Mouse (Mus musculus) heart, embryonic 14.5 days (tissue): ENCODE results near the gene Slc19a1. TPM values are rescaled to one million over a fixed set of nuclear protein-coding genes. Genes with fewer than 3 reads are reported as not detected.

Experiments
- ATAC-seq: fragments of 200-750 bp; cut with Nextera tagmentation; 2 replicates; pipeline ENCODE4 v1.8.0; 2017; ENCODE audit warnings: low read depth, moderate TSS enrichment; ENCODE audit not compliant: insufficient number of reproducible peaks, insufficient read depth, low FRiP score
- H3K27ac ChIP-seq, 2 experiments: fragments of 200-500 bp in 1 of 2; fragments of 300-500 bp in 1 of 2; sonication (generic) in 1 of 2; replicated peaks in 1 of 2; 2 replicates each; pipeline ENCODE4 v1.5.1; 2012 to 2014; ENCODE audit warnings: low read depth in 2 of 2, low read length in 2 of 2, control low read depth in 1 of 2, mild to moderate bottlenecking in 1 of 2, mixed read lengths in 1 of 2; ENCODE audit not compliant: control insufficient read depth in 1 of 2, insufficient read depth in 1 of 2
- H3K27me3 ChIP-seq: fragments of 300-500 bp; sonication (generic); 2 replicates; pipeline ENCODE4 v1.6.1; 2014; ENCODE audit warnings: mild to moderate bottlenecking, low read length, control low read depth; ENCODE audit not compliant: control insufficient read depth, insufficient read depth
- H3K36me3 ChIP-seq: fragments of 300-500 bp; sonication (generic); 2 replicates; pipeline ENCODE4 v1.6.1; 2014; ENCODE audit warnings: mild to moderate bottlenecking, control low read depth, low read length, mixed read lengths; ENCODE audit not compliant: control insufficient read depth, insufficient read depth
- H3K4me1 ChIP-seq, 2 experiments: fragments of 200-500 bp in 1 of 2; fragments of 300-500 bp in 1 of 2; sonication (generic) in 1 of 2; 2 replicates each; pipeline ENCODE4 v1.6.1; 2012 to 2014; ENCODE audit warnings: low read length in 2 of 2, control low read depth in 1 of 2, mixed read lengths in 1 of 2; ENCODE audit not compliant: control insufficient read depth in 2 of 2, insufficient read depth in 2 of 2
- H3K4me2 ChIP-seq: fragments of 300-500 bp; sonication (generic); 2 replicates; pipeline ENCODE4 v1.6.1; 2014; ENCODE audit warnings: mild to moderate bottlenecking, low read length
- H3K4me3 ChIP-seq, 2 experiments: fragments of 200-500 bp in 1 of 2; fragments of 300-500 bp in 1 of 2; sonication (generic) in 1 of 2; 2 replicates each; pipeline ENCODE4 v1.5.1; 2012 to 2014; ENCODE audit warnings: low read length in 2 of 2, mild to moderate bottlenecking in 2 of 2, control low read depth in 1 of 2, low read depth in 1 of 2, moderate library complexity in 1 of 2; ENCODE audit not compliant: control insufficient read depth in 1 of 2, insufficient read depth in 1 of 2
- H3K9ac ChIP-seq: fragments of 300-500 bp; sonication (generic); 2 replicates; pipeline ENCODE4 v1.6.1; 2014; ENCODE audit warnings: mild to moderate bottlenecking, low read length
- H3K9me3 ChIP-seq: fragments of 300-500 bp; sonication (generic); 2 replicates; pipeline ENCODE4 v1.6.1; 2016; ENCODE audit warnings: low read length, control low read depth; ENCODE audit not compliant: control insufficient read depth
- WGBS: fragments of 180-500 bp; shearing (Covaris S2); extraction: QIAGEN DNeasy Blood & Tissue Kit; methylation state at CpG from one replicate; pipeline ENCODE4 v1.1.7; 2014; 5-methylcytosine and 5-hydroxymethylcytosine counted together
- polyA plus RNA-seq: library from polyadenylated mRNA; unstranded; fragments of >200 nt; fragmentation: Nextera tagmentation; extraction: Ambion mirVana; gene quantifications from 2 replicates; pipeline ENCODE4 v1.2.1, GENCODE M21; 2014

The Slc19a1 gene
- polyA plus RNA-seq, 1 experiment from 2014 or later: 12.2 TPM

GRCm38 (mm10) chr10:77008698-77009097 is 23.3 kb upstream of the Slc19a1 start:
- Histone ChIP-seq H3K9me3 (no peaks in the 10 kb centered on the region), H3K4me2 (no peak overlapping the region), H3K4me3 (no peak overlapping the region), H3K27ac (no peak overlapping the region), H3K36me3 (no peaks in the 10 kb centered on the region), H3K9ac (no peak overlapping the region), H3K4me1 (peaks cover 7 to 10% of the 10 kb centered on the region in 2 experiments; a peak in 3 of 4 replicates), H3K27me3 (no peaks in the 10 kb centered on the region)
- 92% methylated on average over 3 of the region's 3 CpGs for WGBS
- ATAC-seq: no peak

- WGBS: 74% methylated on average over 4 of the region's 4 CpGs
Measured at GRCm38 (mm10) chr10:77011681-77012080, 20.4 kb upstream of the Slc19a1 start.

DNA sequence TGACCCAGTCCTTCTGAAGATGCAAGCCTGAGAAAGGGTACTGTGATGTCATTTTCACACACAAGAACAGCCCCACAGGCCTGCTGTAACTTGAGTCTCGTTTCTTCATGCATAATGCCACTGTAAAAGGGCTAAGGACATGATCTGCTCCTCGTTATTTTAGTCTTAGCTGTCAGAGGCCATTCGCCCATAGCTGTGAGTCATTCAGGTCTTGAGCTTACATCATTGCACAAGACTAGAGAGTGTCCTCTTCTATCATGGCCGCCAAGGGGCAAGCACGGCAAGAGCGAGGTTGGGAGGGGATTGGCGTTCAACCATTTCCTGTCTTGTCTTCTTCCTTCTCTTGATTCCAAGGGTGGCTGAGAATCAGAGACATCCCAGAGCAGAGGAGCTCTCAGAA is 16.0 kb upstream of the Slc19a1 start:
- H3K9ac ChIP-seq: no peak overlapping the region
- H3K9me3 ChIP-seq: no peaks in the 10 kb centered on the region
- 79% methylated on average over 7 of the region's 7 CpGs for WGBS
- no peaks in the 10 kb centered on the region; a peak in 1 of 4 replicates for H3K4me1 ChIP-seq
- ATAC-seq: no peak
- H3K36me3 ChIP-seq: no peaks in the 10 kb centered on the region
- H3K4me2 ChIP-seq: no peak overlapping the region
- H3K27ac ChIP-seq: no peak overlapping the region
- H3K4me3 ChIP-seq: no peak overlapping the region
- no peaks in the 10 kb centered on the region for H3K27me3 ChIP-seq

More at GRCm38 (mm10) chr10:77011681-77012080, 20.4 kb upstream of the Slc19a1 start:
- H3K27ac ChIP-seq: no peak overlapping the region
- no peak overlapping the region for H3K4me3 ChIP-seq
- H3K9ac ChIP-seq: no peak overlapping the region
- no peak for ATAC-seq
- no peak overlapping the region for H3K4me2 ChIP-seq
- no peaks in the 10 kb centered on the region for H3K27me3 ChIP-seq
- no peaks in the 10 kb centered on the region for H3K9me3 ChIP-seq
- peaks cover 7 to 10% of the 10 kb centered on the region in 2 experiments; a peak in 3 of 4 replicates for H3K4me1 ChIP-seq
- H3K36me3 ChIP-seq: no peaks in the 10 kb centered on the region

- Histone ChIP-seq H3K27me3 (no peaks in the 10 kb centered on the region), H3K9me3 (no peaks in the 10 kb centered on the region), H3K9ac (no peak overlapping the region), H3K27ac (no peak overlapping the region), H3K36me3 (no peaks in the 10 kb centered on the region), H3K4me1 (no peaks in the 10 kb centered on the region; a peak in 1 of 4 replicates), H3K4me2 (no peak overlapping the region), H3K4me3 (no peak overlapping the region)
- ATAC-seq: no peak
- WGBS: 51% methylated on average over 8 of the region's 8 CpGs
Measured at GRCm38 (mm10) chr10:77016499-77016898, 15.5 kb upstream of the Slc19a1 start.

DNA sequence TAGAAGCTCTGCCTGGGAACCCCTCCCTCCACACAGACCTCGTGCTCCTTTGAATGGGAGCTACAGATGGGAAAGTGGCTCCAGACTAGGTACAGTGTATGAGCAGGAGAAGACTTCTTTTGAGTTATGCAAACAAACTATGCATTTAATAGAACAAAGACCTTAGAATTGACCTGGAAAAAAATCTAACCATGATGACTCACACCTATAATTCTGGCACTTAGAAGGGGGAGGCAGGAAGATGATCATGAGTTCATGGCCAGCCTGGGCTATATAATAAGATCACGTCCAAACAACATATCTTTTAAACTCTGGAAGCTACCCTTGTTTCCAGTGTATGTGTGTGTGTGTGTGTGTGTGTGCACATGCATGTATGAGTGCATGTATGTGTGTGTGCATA is 15.0 kb upstream of the Slc19a1 start:
- H3K9me3 ChIP-seq: no peaks in the 10 kb centered on the region
- H3K4me3 ChIP-seq: no peak overlapping the region
- H3K9ac ChIP-seq: no peak overlapping the region
- H3K4me2 ChIP-seq: no peak overlapping the region
- H3K4me1 ChIP-seq: peaks cover 0 to 3% of the 10 kb centered on the region in 2 experiments; a peak in 1 of 4 replicates
- WGBS: 79% methylated on average over 2 of the region's 2 CpGs
- H3K36me3 ChIP-seq: no peaks in the 10 kb centered on the region
- no peak for ATAC-seq
- no peak overlapping the region for H3K27ac ChIP-seq
- no peaks in the 10 kb centered on the region for H3K27me3 ChIP-seq

DNA sequence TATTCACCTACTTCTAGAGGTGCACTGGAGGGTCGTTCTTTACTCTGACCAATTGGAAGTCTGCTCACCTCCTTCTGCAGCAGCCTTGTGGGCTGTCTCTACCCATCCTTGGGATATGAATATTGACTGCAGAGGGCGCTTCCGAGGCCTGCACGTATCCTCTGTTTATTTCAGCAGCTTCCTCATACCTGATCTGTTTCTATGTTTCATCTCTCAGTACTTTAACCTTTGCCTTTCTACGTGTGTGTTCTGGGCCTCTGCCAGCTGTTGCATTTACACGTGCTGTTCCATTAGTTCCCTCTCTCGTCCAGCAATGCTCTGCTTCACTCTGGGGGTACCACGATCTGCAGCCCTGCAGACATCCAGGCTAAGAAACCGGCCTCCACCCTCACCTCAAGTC is 14.4 kb upstream of the Slc19a1 start:
- 61% methylated on average over 9 of the region's 9 CpGs for WGBS
- no peak overlapping the region for H3K9ac ChIP-seq
- no peak overlapping the region for H3K4me2 ChIP-seq
- H3K27me3 ChIP-seq: no peaks in the 10 kb centered on the region
- no peak overlapping the region for H3K27ac ChIP-seq
- H3K4me3 ChIP-seq: no peak overlapping the region
- H3K36me3 ChIP-seq: no peaks in the 10 kb centered on the region
- no peak for ATAC-seq
- H3K9me3 ChIP-seq: no peaks in the 10 kb centered on the region
- peaks cover 0 to 3% of the 10 kb centered on the region in 2 experiments; a peak in 1 of 4 replicates for H3K4me1 ChIP-seq

DNA sequence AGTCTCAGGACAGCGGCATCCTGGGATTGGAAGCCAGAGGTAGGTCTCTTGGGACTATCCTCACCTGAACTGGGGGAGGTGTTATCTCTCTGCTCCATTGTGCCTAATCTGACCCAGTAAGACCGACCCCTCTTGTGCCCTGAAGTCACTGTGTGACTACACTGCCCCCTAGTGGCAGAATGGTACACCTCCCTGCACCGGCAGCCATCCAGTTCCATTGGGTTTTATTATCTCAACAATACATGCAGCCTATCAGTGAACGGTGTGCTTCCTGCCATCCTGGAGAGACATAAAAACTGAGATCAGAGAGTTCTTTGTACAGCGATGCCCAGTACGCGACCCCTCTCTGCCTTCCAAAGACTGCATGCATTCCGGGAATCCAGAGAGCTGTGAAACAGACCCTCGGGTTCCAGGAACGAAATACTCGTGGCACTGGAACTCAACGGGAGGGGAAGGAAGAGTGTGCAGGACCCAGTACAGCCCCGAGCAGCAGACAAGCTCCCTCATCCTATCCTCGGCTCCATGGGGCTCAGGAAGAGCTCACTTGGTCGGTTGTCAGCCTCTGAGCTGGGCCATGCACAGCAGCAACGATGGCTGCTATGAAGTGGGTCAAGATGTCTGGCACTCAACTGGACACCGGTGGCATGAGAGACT is 10.5 kb upstream of the Slc19a1 start:
- WGBS: 29% methylated on average over 17 of the region's 17 CpGs
- Histone ChIP-seq H3K4me1 (peaks cover 0 to 3% of the 10 kb centered on the region in 2 experiments; a peak in 1 of 4 replicates), H3K27ac (no peak overlapping the region), H3K27me3 (no peaks in the 10 kb centered on the region; the same call in 1 of the 2 replicates), H3K9ac (no peak overlapping the region), H3K9me3 (no peaks in the 10 kb centered on the region), H3K4me3 (no peak overlapping the region), H3K36me3 (no peaks in the 10 kb centered on the region), H3K4me2 (peak overlapping the region; percentile 46)
- ATAC-seq: 0 out of 2 replicates have a peak, but pooled peaks have one; percentile 29
